Mouse (Mus musculus): ENCODE measurements around the gene Spp1. TPM values are rescaled to one million over a fixed set of nuclear protein-coding genes. Genes with fewer than 3 reads are reported as not detected.

Gene Spp1
- total RNA-seq, 2 experiments from 2014 or later: 0.19 to 0.41 TPM

- intact Hi-C loops (cut with DNase I): no loop called here
- no peak for DNase-seq
These were observed 45.4 kb downstream of the Spp1 start for GRCm38 (mm10) chr5:104480367-104480766.

- no peak for DNase-seq
- intact Hi-C loops (cut with DNase I): no loop called here
These were observed 47.9 kb downstream of the Spp1 start for GRCm38 (mm10) chr5:104482856-104483255.

Other genes with a start within 250 kb of the Spp1 start
- not detected for gene Dmp1, start 232.5 kb upstream of the Spp1 start, total RNA-seq (2021)
- not detected for gene Ibsp, start 135.9 kb upstream of the Spp1 start, total RNA-seq (2021)
- not detected for gene Mepe, start 109.8 kb upstream of the Spp1 start, total RNA-seq (2021)
- gene Pkd2, start 24.3 kb downstream of the Spp1 start, total RNA-seq (2021): 10 to 100 TPM; 27.9 to 30.2 TPM
- 1 to 10 TPM; 6.5 to 7.0 TPM for gene BC005561, start 73.2 kb downstream of the Spp1 start, total RNA-seq (2021)

Measured in heart, postnatal 14 days (tissue).